Mouse (Mus musculus) kidney, postnatal 10 days (tissue): ENCODE results near the gene Dand5.

Source experiments
- DNase-seq: peaks from one replicate; pipeline ENCODE4 v3.0.0; 2021; ENCODE audit warnings: mixed read lengths

Gene Dand5

GRCm38 (mm10) chr8:84822723-84823122 is at the start of gene Dand5:
Gene Dand5 (minus strand): TSS chr8:84822823.
- DNase-seq: no peak

GRCm38 (mm10) chr8:84871376-84872308 is 49.0 kb upstream of the Dand5 start, which contains the start of gene Syce2:
Gene Syce2 (plus strand): TSS chr8:84872111.
- peak; percentile 92 for DNase-seq

- DNase-seq: peak; percentile 96
Measured at GRCm38 (mm10) chr8:84856864-84857441, 34.3 kb upstream of the Dand5 start, which contains the start of gene Farsa. Gene Farsa (plus strand): TSS chr8:84856989.

- no peak for DNase-seq
Measured at GRCm38 (mm10) chr8:84856434-84856833, 33.8 kb upstream of the Dand5 start.

- no peak for DNase-seq
Measured at GRCm38 (mm10) chr8:84847684-84848435, 25.2 kb upstream of the Dand5 start.

- DNase-seq: peak; percentile 99
Measured at GRCm38 (mm10) chr8:84846722-84847572, 24.3 kb upstream of the Dand5 start, which contains the start of gene Calr. Gene Calr (minus strand): TSS chr8:84846934.

GRCm38 (mm10) chr8:84846094-84846721 is 23.6 kb upstream of the Dand5 start:
- no peak for DNase-seq

- peak; percentile 74 for DNase-seq
Measured at GRCm38 (mm10) chr8:84845355-84846093, 22.9 kb upstream of the Dand5 start.

- no peak for DNase-seq
Measured at GRCm38 (mm10) chr8:84844397-84845070, 21.9 kb upstream of the Dand5 start.

- no peak for DNase-seq
Measured at GRCm38 (mm10) chr8:84841514-84841913, 18.9 kb upstream of the Dand5 start.

GRCm38 (mm10) chr8:84840248-84840999 is 17.8 kb upstream of the Dand5 start, which contains the start of gene Rad23a:
Gene Rad23a (minus strand): TSS chr8:84840665.
- peak; percentile 94 for DNase-seq

GRCm38 (mm10) chr8:84839875-84840247 is 17.2 kb upstream of the Dand5 start:
- DNase-seq: no peak

GRCm38 (mm10) chr8:84839411-84839810 is 16.8 kb upstream of the Dand5 start:
- DNase-seq: no peak

- DNase-seq: no peak
Measured at GRCm38 (mm10) chr8:84838513-84838912, 15.9 kb upstream of the Dand5 start.

- no peak for DNase-seq
Measured at GRCm38 (mm10) chr8:84837912-84838470, 15.4 kb upstream of the Dand5 start.

- DNase-seq: no peak
Measured at GRCm38 (mm10) chr8:84837149-84837911, 14.7 kb upstream of the Dand5 start.

- DNase-seq: peak; percentile 71
Measured at GRCm38 (mm10) chr8:84834866-84835855, 12.5 kb upstream of the Dand5 start.
